19 mouse cellular contexts compared by ENCODE assay signal in the genomic region with DNA sequence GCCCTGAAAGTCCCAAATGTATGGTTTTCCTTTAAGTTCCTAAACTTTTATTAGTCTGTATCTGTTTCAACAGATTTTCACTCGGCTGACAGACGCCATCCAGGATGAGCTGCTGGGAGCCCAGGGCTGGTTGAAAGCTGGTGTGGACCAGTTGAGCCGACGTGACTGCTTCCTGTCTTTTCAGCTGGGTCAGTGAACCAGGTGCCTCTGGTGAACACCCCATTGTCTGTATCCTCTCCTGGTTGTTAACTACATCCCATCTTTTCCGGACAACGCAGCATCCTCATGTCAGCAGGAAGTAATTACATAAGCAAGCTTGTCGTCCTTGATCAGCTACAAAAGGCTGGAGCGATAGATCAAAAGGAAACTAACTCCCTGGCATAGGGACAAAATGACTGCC.
"Had no signal": no experiment of that assay in that cellular context is flagged by ENCODE, and none has a peak within 500 bp of the region (broad histone marks: within the 10 kb centered on the region; RNA-seq: fewer than 3 reads in every experiment).

No protein-coding gene starts in this region.

- ATAC-seq: intestine, embryonic 15.5 days; midbrain, embryonic 13.5 days had no signal

- H3K4me2 ChIP-seq: intestine, embryonic 15.5 days; kidney, embryonic 15.5 days; limb, embryonic 12.5 days; limb, embryonic 15.5 days; liver, embryonic 11.5 days; liver, embryonic 15.5 days; midbrain, embryonic 13.5 days; stomach, embryonic 15.5 days had no signal

- H3K4me1 ChIP-seq: limb, embryonic 15.5 days; liver, embryonic 15.5 days; midbrain, embryonic 13.5 days had no signal

- H3K27me3 ChIP-seq: intestine, embryonic 15.5 days; limb, embryonic 12.5 days; limb, embryonic 15.5 days; liver, embryonic 15.5 days; midbrain, embryonic 13.5 days had no signal

- DNase-seq: kidney, adult 11 months; kidney, adult 8-10 months; kidney, postnatal 10 days; layer of hippocampus, adult 9-11 months; lung, adult 18-20 months; lung, postnatal 14 days; right cerebral cortex, postnatal 25 days; spleen, adult 18-20 months; thymus, postnatal 25 days had no signal

- H3K36me3 ChIP-seq: intestine, embryonic 15.5 days; kidney, embryonic 15.5 days; limb, embryonic 12.5 days; limb, embryonic 15.5 days; liver, embryonic 15.5 days; midbrain, embryonic 13.5 days; stomach, embryonic 15.5 days had no signal

- H3K9ac ChIP-seq: intestine, embryonic 15.5 days; kidney, embryonic 15.5 days; limb, embryonic 12.5 days; limb, embryonic 15.5 days; liver, embryonic 15.5 days; midbrain, embryonic 13.5 days; stomach, embryonic 15.5 days had no signal

- H3K9me3 ChIP-seq: intestine, embryonic 15.5 days; kidney, embryonic 15.5 days; limb, embryonic 12.5 days; limb, embryonic 15.5 days; liver, embryonic 15.5 days; midbrain, embryonic 13.5 days; stomach, embryonic 15.5 days had no signal

- H3K27ac ChIP-seq: intestine, embryonic 15.5 days; kidney, embryonic 15.5 days; layer of hippocampus, adult 2 months; limb, embryonic 12.5 days; limb, embryonic 15.5 days; liver, embryonic 15.5 days; macrophage; midbrain, embryonic 13.5 days; stomach, embryonic 15.5 days had no signal

- H3K4me3 ChIP-seq: intestine, embryonic 15.5 days; kidney, embryonic 15.5 days; layer of hippocampus, adult 2 months; limb, embryonic 12.5 days; limb, embryonic 15.5 days; liver, embryonic 15.5 days; midbrain, embryonic 13.5 days; stomach, embryonic 15.5 days had no signal
